Mouse (Mus musculus) liver, adult 2 months (tissue): ENCODE results near the gene Crtc2.

Experiments
- CTCF ChIP-seq: fragments of 200-500 bp; IDR thresholded peaks from 2 replicates; pipeline ENCODE4 v1.5.1; 2011; ENCODE audit warnings: low read depth, low read length, control low read depth
- POLR2A ChIP-seq: fragments of 200-500 bp; IDR thresholded peaks from 2 replicates; pipeline ENCODE4 v1.6.1; 2011; ENCODE audit warnings: low read length, control low read depth; ENCODE audit not compliant: insufficient read depth; ENCODE audit errors: extremely low read depth

DNA sequence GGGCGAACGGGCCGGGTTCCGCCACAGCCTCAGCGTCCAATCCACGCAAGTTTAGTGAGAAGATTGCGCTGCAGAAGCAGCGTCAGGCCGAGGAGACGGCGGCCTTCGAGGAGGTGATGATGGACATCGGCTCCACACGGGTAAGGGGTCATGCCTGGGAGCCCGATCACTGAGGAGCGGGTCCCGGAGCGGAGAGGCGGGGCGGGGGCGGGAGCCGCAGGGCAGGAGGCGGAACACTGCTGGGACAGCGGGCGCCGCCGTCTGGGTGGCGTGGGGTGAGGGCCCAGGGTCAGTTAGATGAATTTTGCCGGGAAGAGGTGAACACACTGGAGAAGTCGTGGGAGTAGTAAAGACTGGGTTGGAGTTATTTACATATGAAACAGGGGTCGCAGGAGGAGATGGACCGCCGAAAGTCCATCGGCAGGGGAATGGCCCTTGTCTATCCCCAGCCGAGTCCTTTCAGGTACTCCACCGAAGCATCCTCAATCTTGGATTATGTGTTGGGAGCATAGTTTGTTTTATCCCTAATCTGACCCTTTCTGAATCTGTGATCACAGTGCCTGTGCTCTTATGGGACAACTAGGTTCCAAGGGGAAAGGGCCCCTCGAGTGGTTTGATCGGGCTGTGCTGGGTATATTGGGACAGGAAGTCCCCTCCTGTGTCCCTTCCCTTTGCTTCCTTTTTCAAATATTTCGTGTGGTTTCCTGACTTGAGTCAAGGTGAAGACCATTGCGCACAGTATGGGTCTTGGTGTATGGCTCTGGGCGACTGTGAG is 643 bp downstream of the Crtc2 start:
- TF ChIP-seq POLR2A, result no peak
- no peak for TF ChIP-seq CTCF
